Mouse (Mus musculus): Measurements from ENCODE around the gene Aox2.

The Aox2 gene

DNA sequence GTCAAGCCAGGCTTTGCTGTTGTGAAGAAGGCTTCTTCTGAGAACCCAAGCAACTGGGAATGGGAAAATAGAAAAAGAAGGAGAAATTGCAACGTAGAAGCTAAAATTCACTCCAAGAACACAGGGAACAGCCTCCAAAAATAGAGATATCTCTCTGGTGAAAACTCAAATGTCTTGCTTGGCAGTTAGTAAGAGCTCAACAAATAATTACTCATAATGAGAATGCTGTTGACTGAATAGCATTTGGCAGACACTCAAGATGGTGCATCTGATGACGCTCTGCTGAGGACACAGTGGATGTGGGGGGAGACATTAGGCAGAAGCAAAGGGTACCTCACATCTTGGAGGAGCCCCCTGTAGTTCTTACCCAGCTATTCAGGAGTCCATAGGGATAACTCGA, 10.0 kb downstream of the Aox2 start:
- no peak for DNase-seq (ENCODE audit: low spot score)

DNA sequence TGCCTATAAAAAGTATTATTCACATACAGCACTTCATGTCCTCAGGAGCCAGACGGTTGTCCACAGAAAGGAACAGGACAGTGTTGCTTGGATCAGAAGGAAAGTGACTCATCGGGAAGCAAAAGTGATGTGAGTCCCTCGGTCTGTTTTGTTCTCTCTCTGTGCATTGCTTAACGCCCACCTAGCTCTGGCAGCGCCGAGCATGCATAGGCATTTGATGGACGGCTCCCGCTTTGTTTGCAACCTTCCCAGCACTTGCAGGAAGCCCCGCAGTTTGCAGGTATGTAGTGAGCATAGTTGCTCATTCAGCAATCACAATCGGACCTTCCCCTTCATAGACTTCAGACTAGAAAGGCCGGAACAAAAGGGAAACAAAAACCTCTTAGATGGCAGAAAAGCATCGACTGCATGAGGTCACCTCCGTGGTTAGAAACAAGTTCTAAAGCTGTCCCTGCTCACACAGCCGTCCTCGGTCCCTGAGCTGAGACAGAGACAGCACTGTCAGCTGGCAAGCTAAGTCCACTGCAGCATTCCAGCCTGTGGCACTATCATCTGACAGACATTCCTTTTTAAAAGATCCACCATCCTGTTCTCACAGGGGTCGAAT, 11.8 kb downstream of the Aox2 start:
- DNase-seq (ENCODE audit: low spot score) = no peak

DNA sequence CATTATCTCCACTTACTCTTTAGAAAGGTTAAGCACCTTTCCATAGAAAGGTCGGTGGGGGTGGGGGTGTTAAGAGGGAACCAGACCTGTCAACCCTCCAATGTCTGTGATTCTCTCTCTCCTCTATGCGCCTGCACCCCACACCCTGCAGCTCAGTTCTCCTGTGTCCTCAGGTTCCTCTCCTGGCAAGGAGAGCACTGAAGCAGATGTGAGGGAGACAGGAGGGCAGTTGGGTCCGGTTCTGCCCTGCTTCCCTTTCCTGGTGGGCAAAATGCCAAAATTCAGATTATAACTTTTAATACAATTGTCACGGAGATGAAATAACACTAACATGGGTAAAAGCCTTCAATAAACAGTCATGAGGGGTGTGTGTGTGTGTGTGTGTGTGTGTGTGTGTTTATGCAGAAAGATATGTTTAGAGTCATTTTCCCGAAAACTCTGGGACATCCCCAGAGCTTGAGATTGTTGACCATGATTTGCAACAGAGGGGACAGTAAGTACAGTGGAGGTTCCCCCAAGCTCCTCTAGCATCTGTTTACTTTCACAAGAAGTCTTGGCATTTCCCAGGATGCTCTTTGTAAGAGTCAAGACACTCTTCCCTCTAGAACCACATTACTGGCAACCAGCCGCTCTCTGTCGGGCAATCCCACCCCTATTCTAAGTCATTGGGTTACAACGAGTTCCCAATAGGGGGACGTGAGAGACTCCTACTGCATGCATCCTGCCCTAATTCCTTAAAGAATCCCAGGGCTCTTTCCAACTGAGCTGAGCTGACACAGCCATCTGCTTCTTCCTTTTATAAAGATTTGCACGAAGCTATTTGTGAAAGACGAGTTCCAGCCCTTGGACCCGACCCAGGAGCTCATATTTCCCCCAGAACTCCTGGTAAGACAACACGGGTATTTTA, 13.5 kb downstream of the Aox2 start:
- no peak for DNase-seq (ENCODE audit: low spot score)

DNA sequence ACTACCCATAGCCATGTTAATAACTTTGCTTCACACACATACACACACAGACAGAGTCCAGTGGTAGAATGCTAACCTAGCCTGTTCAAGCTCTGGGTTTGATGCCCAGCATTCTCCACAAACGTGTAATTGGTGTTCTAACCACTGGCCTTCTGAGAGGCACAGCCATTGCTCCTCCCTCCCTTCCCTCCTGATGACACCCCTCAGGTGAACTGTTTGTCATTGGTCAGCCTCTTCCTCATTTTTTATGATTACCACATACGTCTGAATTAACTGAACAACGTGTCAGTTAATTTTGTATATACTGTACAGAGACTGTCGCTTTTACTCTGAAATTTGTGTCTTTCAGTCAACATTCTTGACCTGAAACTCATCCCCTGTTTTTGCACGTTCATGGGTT, 16.6 kb downstream of the Aox2 start:
- no peak for DNase-seq (ENCODE audit: low spot score)

DNA sequence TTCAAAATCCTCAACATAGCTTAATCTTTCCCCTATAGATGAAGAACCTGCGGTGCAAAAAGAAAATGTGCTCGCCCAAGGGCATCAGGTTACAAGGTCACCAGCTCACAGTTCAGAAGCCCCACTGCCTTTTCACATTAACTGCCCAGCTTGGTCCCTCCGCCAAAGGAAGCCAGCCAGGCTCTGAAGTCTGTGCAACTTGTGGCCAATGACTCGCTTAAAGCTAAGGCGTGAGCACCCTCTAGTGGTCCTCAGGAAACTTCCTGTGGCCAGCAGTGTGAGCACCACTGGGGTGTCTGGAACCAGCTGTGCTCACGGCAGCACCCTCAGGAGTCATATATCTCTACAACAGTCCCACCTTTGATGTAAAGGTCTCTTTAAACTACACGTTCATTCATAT, 18.2 kb downstream of the Aox2 start:
- peak; percentile 35 for DNase-seq (ENCODE audit: low spot score)

DNA sequence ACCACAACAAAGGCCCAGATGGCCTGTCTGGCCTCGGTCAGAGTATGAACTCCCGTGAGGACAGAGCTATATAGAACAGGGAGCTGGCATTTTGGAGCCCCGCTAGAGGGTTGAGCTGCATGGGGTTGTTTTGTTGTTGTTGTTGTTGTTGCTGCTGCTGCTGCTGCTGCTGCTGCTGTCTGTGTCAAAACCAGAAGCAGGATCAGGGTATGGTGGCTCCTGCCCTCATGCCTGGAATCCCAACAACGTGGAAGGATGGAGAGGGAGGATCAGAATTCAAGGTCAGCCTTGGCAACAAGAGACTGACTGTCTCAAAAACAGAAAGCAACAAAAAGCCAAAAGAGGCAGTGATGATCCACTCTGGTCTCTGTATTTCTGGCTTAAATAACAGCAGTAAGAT, 18.7 kb downstream of the Aox2 start:
- DNase-seq (ENCODE audit: low spot score) = no peak

DNA sequence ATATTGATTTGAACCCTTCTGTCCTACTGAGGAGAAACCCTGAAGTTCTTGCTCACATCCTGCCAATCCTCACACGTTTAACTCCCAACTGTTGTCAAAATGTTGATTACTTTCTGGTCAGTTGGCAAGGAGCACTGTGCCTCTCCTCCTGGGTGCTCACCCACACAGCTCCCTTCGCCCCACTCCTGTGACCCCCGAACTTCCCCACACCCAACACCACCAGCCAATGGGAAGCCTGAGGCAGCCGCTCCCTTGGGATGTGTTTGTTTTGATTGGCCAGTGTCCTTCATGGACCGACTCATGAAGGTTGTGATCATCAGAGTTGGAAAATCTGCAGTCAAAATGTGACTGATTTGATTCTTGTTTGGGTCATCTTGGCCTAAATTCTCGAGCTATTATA, 20.2 kb downstream of the Aox2 start:
- no peak for DNase-seq (ENCODE audit: low spot score)

DNA sequence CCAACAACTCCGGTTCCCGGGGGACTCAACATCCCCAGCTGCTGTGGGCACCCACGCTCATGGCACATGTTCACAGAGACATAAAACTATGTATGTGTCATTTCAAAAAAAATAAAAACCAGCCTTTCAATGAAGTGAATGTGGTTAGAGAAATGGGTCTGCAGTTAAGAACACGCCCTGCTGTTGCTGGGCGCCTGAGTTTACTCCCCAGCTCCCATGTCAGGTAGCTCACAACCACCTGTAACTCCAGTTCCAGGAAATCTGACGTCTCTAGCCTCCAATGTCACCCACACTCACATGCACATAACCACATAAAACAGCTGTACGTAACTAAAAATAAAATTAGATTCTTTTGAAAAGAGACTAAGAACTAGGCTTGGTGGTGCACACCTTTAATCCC, 22.9 kb downstream of the Aox2 start:
- DNase-seq (ENCODE audit: low spot score) = no peak

DNA sequence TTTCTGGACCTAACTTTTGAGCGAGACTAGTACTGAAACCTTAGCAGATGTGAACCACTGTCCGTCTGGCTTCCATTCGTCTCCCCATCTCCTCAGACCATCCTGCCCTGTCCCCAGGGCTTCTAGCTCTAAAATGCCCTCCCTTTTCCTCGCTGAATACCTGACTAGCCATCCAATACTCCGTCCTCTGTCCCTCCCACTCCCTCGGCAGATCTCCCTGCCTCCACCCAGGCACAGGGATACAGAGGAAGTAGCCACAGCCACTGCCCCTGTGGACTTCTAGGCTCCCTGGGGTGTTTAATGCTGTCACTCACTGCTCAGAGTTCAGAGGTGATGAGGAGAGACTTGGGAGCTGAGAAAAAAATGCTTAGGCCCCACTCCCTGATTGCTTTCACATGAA, 23.9 kb downstream of the Aox2 start:
- DNase-seq (ENCODE audit: low spot score) = no peak

DNA sequence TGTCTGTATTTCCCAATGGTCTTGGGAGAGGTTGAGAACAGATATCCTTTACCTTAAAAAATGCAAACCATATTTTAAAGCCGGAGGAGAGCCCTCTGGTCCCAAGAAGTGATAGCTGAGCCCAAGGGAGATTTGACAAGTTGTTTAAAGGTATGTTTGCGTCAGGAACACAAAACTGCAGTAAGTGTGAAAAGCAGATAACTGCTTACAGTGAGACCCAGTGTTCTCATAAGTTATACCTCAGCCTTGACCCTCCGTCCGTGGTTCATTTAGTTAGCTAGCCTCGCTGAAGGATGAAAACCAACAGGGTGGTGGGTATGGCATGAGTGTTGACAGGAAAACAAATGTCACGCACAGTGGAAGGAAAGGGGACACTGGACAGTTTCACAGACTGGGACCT, 24.9 kb downstream of the Aox2 start:
- no peak for DNase-seq (ENCODE audit: low spot score)

DNA sequence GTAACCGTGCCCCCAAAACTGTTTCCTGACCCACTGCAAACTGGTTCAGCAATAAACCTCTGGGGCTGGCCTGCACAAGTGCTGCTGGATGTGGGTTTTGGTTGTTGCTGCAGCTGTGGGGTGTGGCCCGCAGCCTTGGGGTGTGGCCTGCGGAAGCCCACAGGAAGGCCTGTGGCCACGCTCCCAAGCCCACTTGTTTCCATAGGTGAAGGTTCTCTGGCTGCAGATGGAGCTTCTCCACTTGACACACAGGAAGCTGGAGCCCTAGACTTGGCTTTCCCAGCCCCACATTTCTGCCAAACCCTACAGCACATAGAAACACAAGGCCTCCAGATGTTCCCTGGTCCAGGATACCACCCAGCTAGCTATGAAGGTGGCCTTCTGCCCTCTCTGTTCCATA, 25.6 kb downstream of the Aox2 start:
- DNase-seq (ENCODE audit: low spot score) = no peak

DNA sequence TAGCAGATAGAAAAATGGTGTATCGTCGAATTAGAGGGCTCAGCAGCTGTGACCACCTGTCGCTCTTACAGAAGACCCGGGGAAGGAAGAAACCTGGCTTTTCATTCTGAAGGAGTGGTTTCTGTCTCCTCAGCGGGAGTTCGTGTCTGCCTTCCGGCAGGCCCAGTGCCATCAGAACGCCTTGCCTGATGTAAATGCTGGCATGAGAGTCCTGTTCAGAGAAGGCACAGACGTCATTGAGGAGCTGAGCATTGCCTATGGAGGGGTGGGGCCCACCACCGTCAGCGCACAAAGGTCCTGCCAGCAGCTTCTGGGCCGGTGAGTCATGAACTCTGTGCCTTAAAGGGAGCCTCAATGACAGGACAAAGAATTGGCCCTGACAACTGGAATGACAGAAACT, 26.2 kb downstream of the Aox2 start:
- no peak for DNase-seq (ENCODE audit: low spot score)

DNA sequence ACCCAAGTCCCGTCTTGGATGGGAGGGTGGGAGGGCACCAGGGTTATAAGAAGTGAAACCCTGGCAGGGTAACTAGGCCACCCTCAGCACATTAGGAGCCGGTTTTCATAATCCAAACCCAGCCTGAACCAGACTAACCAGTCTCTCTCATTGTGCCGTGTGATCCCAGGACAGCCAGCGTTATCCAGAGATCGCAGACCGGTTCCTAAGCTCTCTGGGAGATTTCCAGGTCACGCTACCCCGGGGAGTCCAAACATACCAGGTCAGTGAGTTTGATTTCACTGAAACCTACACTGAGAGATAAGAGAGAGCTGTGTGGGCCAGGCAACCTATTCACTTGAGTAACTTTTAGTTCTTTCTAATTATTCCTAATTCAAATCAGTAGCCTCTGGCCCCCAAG, 29.1 kb downstream of the Aox2 start:
- DNase-seq (ENCODE audit: low spot score) = no peak

DNA sequence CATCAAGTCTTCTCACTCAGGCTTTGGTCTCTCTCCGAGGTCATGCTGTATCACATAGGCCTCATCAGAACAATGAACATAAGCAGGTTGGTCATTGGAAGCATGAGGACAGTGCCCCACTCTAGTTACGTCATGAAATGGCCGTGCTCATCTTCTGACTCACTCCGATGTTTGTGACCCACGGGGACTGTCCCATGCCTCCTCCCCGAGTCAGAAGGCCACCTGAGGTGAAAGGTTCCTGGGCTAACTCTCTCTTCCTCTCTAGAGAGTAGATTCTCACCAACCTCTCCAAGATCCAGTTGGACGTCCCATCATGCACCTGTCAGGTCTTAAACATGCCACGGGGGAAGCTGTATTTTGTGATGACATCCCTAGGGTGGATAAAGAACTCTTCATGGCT, 30.5 kb downstream of the Aox2 start:
- no peak for DNase-seq (ENCODE audit: low spot score)

DNA sequence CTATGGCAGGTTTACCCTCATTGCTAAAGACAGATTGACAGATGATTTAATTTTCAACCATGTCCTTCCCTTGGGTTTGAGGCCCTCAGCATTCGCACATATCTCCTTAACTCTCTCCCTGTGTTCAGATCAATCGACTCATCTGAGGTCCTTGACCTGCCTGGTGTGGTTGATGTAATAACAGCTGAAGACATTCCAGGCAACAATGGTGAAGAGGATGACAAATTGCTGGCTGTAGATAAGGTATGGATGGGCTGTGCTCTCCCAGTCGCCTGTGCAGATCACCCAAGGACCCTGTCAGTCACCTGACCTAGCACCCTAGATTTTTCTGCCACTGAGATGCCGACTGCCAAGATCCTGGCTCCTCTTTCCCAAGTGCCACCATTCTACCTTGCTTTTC, 31.7 kb downstream of the Aox2 start:
- DNase-seq (ENCODE audit: low spot score) = no peak

DNA sequence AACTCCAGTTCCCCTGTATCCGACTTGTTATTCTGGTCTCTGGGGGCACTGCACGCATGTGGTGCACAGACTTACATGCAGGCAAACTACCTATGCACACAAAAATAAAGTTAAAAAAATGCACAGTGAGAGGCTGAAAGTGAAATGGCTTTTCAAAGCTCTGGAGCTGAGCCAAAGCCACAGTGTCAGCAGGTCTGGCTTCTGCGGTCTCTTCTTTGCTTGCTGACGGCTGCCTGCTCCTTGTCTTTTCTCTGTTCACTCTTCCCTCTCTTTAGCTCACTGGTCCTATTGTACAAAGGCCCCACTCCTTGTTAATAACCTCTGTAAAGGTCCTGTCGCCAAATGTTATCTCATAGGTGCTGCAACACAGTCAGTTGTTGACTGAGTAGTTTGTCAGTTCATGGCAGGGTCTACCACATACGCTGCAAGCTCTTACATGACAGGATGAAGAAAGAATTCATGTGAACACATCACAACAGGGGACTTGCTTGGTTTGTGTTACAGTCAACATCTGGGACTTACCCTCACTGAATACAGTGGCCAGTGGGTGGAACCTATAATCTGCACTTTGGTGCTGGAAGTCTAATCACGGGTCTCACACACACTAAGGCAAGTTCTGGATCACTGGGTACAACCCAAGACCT, 33.2 kb downstream of the Aox2 start:
- no peak for DNase-seq (ENCODE audit: low spot score)

DNA sequence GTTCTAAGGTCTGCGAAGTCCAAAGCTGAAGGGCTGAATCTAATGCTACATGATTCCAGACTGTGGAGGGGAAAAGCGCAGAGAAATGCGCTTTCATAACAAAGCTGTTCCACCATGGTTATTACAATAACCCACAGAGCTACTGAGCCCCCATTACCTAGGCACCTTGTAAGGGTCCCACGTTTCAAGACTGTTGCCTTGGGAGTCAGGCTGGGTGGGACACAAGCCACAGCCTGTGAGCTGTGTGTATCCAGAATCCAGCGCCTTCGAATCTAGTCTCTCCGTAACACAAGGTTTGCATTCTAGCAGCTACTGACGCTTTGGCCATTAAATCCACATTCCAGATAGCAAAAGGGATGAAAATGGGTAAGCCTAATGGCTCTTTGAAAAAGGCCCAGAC, 35.0 kb downstream of the Aox2 start:
- DNase-seq (ENCODE audit: low spot score) = no peak

DNA sequence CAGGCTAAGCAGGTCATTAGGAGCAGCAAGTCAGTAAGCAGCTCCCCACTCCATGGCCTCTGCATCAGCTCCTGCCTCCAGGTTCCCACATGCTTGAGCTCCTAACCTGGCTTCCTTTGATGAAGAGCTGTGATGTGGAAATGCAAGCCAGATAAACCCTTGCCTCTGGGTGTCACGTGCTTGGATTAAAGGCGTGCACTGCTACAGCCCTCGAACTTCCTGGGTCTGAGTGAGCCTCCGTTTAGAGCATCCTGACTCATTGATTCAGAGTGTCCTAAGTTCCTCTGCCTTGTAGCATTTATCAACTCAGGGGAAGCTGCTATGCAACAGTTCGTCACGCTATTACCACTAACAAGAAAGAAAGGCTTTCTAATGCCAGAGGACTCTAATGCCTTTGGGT, 37.4 kb downstream of the Aox2 start:
- DNase-seq (ENCODE audit: low spot score) = no peak

DNA sequence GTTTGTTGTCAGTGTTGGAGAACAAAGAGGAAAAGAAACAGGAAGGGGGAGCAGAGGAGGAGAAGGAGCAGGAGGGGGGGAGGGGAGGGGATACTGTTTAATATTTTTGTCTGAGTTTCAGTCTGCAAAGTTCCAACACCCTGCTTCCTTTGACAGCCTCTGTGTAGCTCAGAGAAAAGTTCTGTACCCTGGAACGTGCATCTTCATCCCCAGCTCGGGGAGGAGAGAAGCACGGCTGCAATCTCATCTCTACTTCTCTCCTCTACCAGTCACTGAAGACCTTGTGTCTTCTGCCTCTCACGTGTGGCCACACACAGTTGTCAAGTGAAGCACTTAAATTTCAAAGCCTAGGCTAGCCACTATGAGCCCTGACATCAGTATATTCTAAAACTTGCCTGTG, 55.1 kb downstream of the Aox2 start:
- no peak for DNase-seq (ENCODE audit: low spot score)

DNA sequence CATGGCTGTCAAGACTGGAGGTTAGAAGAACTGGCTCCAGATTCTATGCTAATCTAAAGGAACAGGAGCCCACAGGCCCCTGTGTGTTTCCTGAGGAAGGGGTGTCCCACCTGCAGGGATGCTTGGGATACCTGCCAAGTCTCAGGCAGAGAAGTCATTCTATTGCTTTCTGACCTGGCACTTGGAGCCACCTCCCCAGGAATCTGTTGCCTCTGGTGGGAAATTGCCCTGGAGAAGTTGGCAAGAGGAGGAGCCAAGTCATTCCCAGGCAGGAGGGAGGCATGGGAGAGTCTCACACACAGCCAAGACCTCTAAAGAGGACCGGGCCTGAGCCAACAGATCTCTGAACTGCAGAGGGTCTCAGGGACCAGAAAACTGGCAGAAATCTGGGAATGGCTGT, 61.8 kb downstream of the Aox2 start:
- DNase-seq (ENCODE audit: low spot score) = no peak

DNA sequence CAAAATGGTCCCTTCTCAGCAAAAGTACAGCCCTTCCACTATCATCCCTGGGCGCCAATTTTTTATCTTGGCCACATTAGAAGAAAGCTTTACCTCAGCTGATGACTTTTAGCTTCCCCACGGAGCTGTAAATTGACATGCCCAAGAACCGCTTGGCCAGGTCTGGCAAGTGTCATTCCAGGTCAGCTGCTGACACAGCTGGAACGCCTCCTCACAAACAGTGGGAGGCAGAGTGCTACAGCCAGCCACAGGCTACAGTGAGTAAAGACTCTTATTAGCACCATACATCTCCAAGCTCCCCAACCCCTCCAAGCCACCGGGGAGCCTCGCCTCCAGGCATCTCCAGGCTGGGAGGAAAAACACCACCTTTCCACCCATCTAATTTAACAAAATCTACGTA, 63.5 kb downstream of the Aox2 start:
- no peak for DNase-seq (ENCODE audit: low spot score)

DNA sequence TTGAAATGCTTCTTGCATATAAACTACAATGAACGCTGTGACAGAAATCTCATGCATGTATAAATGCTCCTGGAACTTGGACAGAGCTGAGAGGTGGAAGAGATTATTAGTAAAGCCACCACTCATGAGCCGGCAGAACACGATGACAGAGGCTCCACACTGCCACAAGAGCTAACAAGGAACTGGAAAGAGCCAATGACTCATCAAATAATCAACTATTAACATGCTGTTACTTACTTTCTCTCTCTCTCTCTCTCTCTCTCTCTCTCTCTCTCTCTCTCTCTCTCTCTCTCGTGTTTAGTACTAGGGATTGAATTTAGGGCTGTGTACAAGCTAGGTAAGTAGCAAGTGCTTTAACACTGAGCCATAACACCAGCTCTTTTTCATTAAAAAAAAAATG, 65.7 kb downstream of the Aox2 start:
- no peak for DNase-seq (ENCODE audit: low spot score)

DNA sequence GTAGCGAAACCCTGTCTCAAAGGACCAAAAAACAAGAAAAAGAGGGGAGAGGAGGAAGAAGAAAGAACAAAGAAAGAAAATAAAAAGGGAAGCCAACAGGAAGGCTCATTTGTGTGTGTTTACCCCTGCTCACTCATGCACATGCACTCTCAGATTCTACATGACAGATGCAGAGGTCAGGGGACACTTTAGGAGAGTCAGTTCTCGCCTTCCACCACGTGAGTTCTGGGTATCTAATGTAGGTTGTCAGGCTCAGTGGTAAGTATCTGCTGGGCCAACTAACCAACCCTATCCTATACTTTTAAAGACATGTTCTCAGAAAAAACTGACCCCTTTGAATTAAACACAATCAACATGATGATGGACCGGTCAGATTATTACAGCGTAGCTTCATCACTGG, 66.4 kb downstream of the Aox2 start:
- no peak for DNase-seq (ENCODE audit: low spot score)

DNA sequence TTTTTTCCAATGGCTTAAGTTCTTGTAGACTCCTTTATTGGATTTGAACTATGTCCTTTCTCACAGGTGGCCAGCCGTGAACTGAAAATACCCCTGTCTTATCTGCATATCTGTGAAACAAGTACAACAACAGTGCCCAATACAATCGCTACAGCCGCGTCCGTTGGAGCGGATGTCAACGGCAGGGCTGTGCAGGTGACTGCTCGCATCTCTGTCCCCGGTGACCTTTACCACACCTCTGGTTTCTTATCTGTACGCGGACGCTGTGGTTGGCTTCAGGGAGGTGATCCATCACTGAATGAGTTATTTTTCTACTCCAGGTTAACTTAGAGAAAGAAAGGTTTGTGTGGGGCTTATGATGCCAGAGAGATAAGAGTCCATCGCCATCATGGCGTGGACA, 68.0 kb downstream of the Aox2 start:
- DNase-seq (ENCODE audit: low spot score) = no peak
